Mouse (Mus musculus): Measurements from ENCODE around the gene Nat8f2. TPM values are rescaled to one million over a fixed set of nuclear protein-coding genes. Genes with fewer than 3 reads are reported as not detected.
A peak's percentile ranks its signal among the peaks of the same experiment; 100 is the strongest.
"Not testable (repeated sequence)": the region's sequence is repeated elsewhere in the genome, so short reads cannot be mapped to it uniquely, and the experiment has no call there.

Nat8f2 gene
- polyA plus RNA-seq (2015; fragmentation: Nextera tagmentation; extraction: Ambion mirVana): not detected in 2 replicates

GRCm38 (mm10) chr6:85869006-85869405 is at the start of gene Nat8f2:
TSS of gene Nat8f2 (minus strand) at chr6:85869158.
- not testable (repeated sequence) for H3K9me3 ChIP-seq; H3K4me3 ChIP-seq; H3K4me2 ChIP-seq; H3K27ac ChIP-seq; H3K9ac ChIP-seq; H3K4me1 ChIP-seq (replicated peaks); ATAC-seq (ENCODE audit: low FRiP score); H3K27me3 ChIP-seq; H3K36me3 ChIP-seq
- WGBS: 88% methylated on average over 5 of the region's 5 CpGs

GRCm38 (mm10) chr6:85918341-85918740 is 49.4 kb upstream of the Nat8f2 start:
- Histone ChIP-seq H3K36me3 (peaks cover 23% of the 10 kb centered on the region), H3K4me1 (replicated peaks) (peaks cover 19% of the 10 kb centered on the region)
- ATAC-seq (ENCODE audit: low FRiP score); H3K9me3 ChIP-seq; H3K27ac ChIP-seq; H3K27me3 ChIP-seq; H3K4me3 ChIP-seq; H3K4me2 ChIP-seq; H3K9ac ChIP-seq: not testable (repeated sequence)
- 94% methylated on average over 3 of the region's 3 CpGs for WGBS

- Histone ChIP-seq H3K27me3 (no peaks in the 10 kb centered on the region), H3K4me1 (replicated peaks) (peaks cover 19% of the 10 kb centered on the region), H3K27ac (peak overlapping the region; percentile 91), H3K4me3 (peak overlapping the region; percentile 52), H3K4me2 (peak overlapping the region; percentile 82), H3K9ac (peak overlapping the region; percentile 84), H3K9me3 (no peaks in the 10 kb centered on the region), H3K36me3 (peaks cover 7% of the 10 kb centered on the region)
- ATAC-seq (ENCODE audit: low FRiP score): no peak
- WGBS: 87% methylated on average over 6 of the region's 6 CpGs
These were observed 47.6 kb upstream of the Nat8f2 start for GRCm38 (mm10) chr6:85916596-85916995.

- H3K4me3 ChIP-seq: peak within 1 kb of the TSS; percentile 52
- peak within 1 kb of the TSS; percentile 82 for H3K4me2 ChIP-seq
- H3K27ac ChIP-seq: peak within 1 kb of the TSS; percentile 91
- not testable (repeated sequence) for H3K36me3 ChIP-seq, H3K9me3 ChIP-seq, H3K27me3 ChIP-seq
- WGBS: under 1% methylated on average over 61 of the region's 61 CpGs
- peaks cover 19% of the 10 kb centered on the region for H3K4me1 ChIP-seq (replicated peaks)
- peak; percentile 97 for ATAC-seq (ENCODE audit: low FRiP score)
- peak within 1 kb of the TSS; percentile 84 for H3K9ac ChIP-seq
These were observed 46.9 kb upstream of the Nat8f2 start, which contains the start of gene Nat8f1 for GRCm38 (mm10) chr6:85915539-85916513. TSS of gene Nat8f1 (minus strand) at chr6:85915687.

GRCm38 (mm10) chr6:85915141-85915538 is 46.2 kb upstream of the Nat8f2 start:
- Histone ChIP-seq H3K4me3 (peak overlapping the region; percentile 52), H3K9me3 (no peaks in the 10 kb centered on the region), H3K4me2 (peak overlapping the region; percentile 82), H3K36me3 (0 out of 2 replicates have a peak, but pooled peaks cover under 1% of the 10 kb centered on the region), H3K9ac (peak overlapping the region; percentile 84), H3K27ac (peak overlapping the region; percentile 91), H3K27me3 (no peaks in the 10 kb centered on the region), H3K4me1 (replicated peaks) (peaks cover 19% of the 10 kb centered on the region)
- 5% methylated on average over 11 of the region's 11 CpGs for WGBS
- ATAC-seq (ENCODE audit: low FRiP score): 0 out of 2 replicates have a peak, but pooled peaks have one; percentile 7

- H3K36me3 ChIP-seq: peaks cover 2% of the 10 kb centered on the region; the same call in 1 of the 2 replicates
- peaks cover 18% of the 10 kb centered on the region for H3K4me1 ChIP-seq (replicated peaks)
- 92% methylated on average over 3 of the region's 3 CpGs for WGBS
- no peak within 1 kb of the TSS for H3K27ac ChIP-seq
- no peak for ATAC-seq (ENCODE audit: low FRiP score)
- no peaks in the 10 kb centered on the region for H3K27me3 ChIP-seq
- H3K4me3 ChIP-seq: no peak within 1 kb of the TSS
- no peaks in the 10 kb centered on the region for H3K9me3 ChIP-seq
- H3K4me2 ChIP-seq: no peak within 1 kb of the TSS
- H3K9ac ChIP-seq: no peak within 1 kb of the TSS
These were observed 42.6 kb upstream of the Nat8f2 start, which contains the start of gene Tprkb for GRCm38 (mm10) chr6:85911587-85911986. TSS of gene Tprkb (plus strand) at chr6:85911865.

- no peak for ATAC-seq (ENCODE audit: low FRiP score)
- Histone ChIP-seq H3K9ac (no peak overlapping the region), H3K4me3 (no peak overlapping the region), H3K27me3 (no peaks in the 10 kb centered on the region), H3K36me3 (peaks cover 2% of the 10 kb centered on the region; the same call in 1 of the 2 replicates), H3K9me3 (no peaks in the 10 kb centered on the region), H3K4me1 (replicated peaks) (peaks cover 8% of the 10 kb centered on the region), H3K27ac (no peak overlapping the region), H3K4me2 (no peak overlapping the region)
- 97% methylated on average over 1 of the region's 1 CpGs for WGBS
These were observed 40.7 kb upstream of the Nat8f2 start for GRCm38 (mm10) chr6:85909704-85910103.

GRCm38 (mm10) chr6:85908341-85908740 is 39.4 kb upstream of the Nat8f2 start:
- ATAC-seq (ENCODE audit: low FRiP score): no peak
- Histone ChIP-seq H3K4me1 (replicated peaks) (no peaks in the 10 kb centered on the region), H3K9me3 (no peaks in the 10 kb centered on the region), H3K27ac (no peak overlapping the region), H3K4me3 (no peak overlapping the region), H3K9ac (no peak overlapping the region), H3K4me2 (no peak overlapping the region), H3K27me3 (no peaks in the 10 kb centered on the region), H3K36me3 (peaks cover 2% of the 10 kb centered on the region; the same call in 1 of the 2 replicates)
- WGBS: 80% methylated on average over 3 of the region's 3 CpGs

- not testable (repeated sequence) for H3K4me2 ChIP-seq; H3K4me3 ChIP-seq; H3K27me3 ChIP-seq; H3K27ac ChIP-seq; H3K4me1 ChIP-seq (replicated peaks); H3K9me3 ChIP-seq; H3K36me3 ChIP-seq; H3K9ac ChIP-seq
- ATAC-seq (ENCODE audit: low FRiP score): 0 out of 2 replicates have a peak, but pooled peaks have one; percentile 39
- 63% methylated on average over 2 of the region's 2 CpGs for WGBS
These were observed 38.0 kb upstream of the Nat8f2 start for GRCm38 (mm10) chr6:85906911-85907351.

GRCm38 (mm10) chr6:85904642-85905061 is 35.7 kb upstream of the Nat8f2 start, which contains the start of gene Nat8f4:
TSS of gene Nat8f4 (minus strand) at chr6:85904884.
- 16% methylated on average over 20 of the region's 20 CpGs for WGBS
- H3K9ac ChIP-seq; H3K27me3 ChIP-seq; H3K27ac ChIP-seq; H3K9me3 ChIP-seq; H3K36me3 ChIP-seq; H3K4me1 ChIP-seq (replicated peaks): not testable (repeated sequence)
- peak within 1 kb of the TSS; percentile 47 for H3K4me2 ChIP-seq
- H3K4me3 ChIP-seq: peak within 1 kb of the TSS; percentile 31
- ATAC-seq (ENCODE audit: low FRiP score): peak; percentile 77; the same call in 1 of the 2 replicates

- WGBS: 98% methylated on average over 2 of the region's 2 CpGs
These were observed 33.3 kb upstream of the Nat8f2 start for GRCm38 (mm10) chr6:85902303-85902702.

More at GRCm38 (mm10) chr6:85902303-85902702, 33.3 kb upstream of the Nat8f2 start:
- H3K4me2 ChIP-seq: no peak overlapping the region
- no peak overlapping the region for H3K4me3 ChIP-seq
- H3K36me3 ChIP-seq: no peaks in the 10 kb centered on the region
- H3K27ac ChIP-seq: no peak overlapping the region
- no peak overlapping the region for H3K9ac ChIP-seq
- no peaks in the 10 kb centered on the region for H3K4me1 ChIP-seq (replicated peaks)
- H3K9me3 ChIP-seq: no peaks in the 10 kb centered on the region
- ATAC-seq (ENCODE audit: low FRiP score): no peak
- no peaks in the 10 kb centered on the region for H3K27me3 ChIP-seq

Measured in hindbrain, embryonic 13.5 days (tissue).